Mouse (Mus musculus): ENCODE measurements around the gene Clstn1.
A peak's percentile ranks its signal among the peaks of the same experiment; 100 is the strongest.
"Not testable (repeated sequence)": the region's sequence is repeated elsewhere in the genome, so short reads cannot be mapped to it uniquely, and the experiment has no call there.

Clstn1 gene

DNA sequence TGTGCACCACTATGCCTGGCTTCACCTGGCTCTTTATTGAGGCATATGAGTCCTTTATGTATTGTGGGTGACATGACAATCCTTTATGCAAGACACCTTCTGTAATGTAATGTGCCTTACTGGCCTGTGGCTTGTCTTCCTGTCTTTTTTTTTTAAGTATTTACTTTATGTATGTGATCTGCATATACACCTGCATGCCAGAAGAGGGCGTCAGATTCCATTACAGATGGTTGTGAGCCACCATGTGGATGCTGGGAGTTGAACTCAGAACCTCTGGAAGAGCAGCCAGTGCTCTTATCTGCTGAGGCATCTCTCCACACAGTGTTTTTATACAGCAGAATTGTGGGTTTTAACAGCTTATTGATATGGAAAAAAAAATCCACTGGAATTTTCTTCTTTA is 17.6 kb downstream of the Clstn1 start:
- no peak for DNase-seq

DNA sequence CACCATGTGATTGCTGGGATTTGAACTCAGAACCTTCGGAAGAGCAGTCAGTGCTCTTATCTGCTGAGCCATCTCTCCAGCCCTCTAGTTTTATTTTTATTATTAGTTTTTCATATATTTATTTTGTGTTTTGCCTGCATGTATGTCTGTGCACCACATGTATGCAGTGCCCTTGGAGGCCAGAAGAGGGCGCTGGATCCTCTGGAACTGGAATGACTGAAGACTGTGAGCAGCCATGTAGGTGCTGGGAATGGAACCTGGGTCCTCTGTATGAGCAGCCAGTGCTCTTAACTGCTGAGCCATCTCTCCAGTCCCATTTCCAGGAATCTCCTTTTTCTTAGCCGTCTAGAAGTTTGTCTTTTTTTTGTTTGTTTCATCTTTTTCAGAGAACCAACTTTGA is 18.2 kb downstream of the Clstn1 start:
- no peak for DNase-seq

DNA sequence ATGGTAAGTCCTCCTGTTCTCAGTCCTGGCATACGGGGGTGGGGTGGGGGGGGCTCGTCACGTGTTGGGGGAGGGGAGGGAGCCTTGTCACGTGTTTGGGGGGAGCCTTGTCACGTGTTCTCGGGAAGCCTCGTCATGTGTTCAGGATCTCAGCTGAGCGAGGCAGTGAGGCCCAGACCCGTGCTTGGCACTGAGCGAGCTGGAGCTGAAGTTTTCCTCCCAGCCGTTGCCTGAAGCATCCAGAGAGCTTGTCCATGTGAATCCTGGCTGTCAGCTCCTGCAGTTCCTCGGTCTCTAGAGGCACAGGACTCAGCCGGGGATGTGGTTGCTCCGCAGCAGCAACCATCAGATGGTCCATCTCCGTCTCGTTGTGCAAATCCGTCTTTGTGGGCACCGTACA is 19.8 kb downstream of the Clstn1 start:
- no peak for DNase-seq

DNA sequence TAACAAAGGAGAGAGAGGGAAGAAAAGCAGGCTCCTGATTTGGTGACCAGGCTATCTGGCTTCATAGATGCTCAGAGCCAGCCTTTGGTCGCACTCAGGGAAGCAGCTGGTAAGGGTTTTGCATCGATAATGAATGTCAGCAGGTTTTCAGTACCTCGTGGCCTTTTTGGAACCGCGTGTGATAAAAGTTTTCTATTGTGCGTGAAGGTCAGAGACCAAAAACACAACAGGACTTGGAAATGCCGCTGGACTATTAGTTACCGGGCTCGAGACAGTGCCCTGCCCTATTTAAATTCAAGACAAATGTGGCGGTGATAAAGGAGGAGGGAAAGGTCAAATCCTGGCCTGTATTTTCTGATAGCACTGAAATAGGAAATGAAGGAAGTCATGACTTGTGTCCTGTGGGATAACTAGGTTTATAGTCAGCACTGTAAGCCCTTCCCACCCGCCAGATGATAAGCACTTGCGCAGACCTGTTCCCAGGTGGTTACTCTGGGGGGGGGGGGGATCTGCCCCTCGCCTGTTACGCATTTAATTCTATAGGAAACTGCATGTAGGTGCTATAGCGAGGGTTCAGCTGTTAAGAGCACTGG is 20.6 kb downstream of the Clstn1 start:
- DNase-seq = no peak

DNA sequence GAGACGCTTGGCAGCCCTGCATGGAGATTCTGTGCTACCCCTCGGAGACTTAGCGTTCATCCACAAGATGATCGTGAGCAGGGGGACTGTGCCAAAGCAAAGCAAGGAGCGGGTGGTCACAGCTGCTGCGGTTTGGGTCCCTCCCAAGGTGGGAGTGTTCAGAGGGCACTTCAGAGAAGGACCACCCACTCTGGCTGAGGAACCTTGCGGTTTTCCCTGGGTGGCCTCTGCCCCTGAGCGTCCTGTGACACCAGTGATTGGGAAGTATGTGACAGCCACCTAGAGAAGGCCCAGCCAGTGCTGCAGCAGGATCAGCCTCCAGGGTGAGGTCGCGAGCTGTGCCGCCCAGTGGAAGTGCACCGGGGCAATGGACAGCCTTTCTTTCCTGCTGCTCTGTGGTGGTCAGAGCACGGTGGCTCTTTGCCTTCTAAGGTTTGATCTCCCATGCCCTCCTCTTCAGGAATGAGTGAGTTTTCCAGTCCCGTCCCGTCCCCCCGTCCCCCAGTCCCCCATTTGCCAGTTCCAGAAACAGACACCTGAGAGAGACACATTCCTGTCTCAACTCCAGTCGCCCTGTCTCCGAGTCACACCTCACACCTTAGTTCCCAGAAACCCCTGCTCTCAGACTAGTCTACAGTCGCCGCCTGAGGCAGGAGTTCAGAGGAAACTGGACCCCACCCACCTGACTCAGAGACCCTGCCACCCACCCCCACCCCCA is 21.5 kb downstream of the Clstn1 start:
- no peak for DNase-seq

DNA sequence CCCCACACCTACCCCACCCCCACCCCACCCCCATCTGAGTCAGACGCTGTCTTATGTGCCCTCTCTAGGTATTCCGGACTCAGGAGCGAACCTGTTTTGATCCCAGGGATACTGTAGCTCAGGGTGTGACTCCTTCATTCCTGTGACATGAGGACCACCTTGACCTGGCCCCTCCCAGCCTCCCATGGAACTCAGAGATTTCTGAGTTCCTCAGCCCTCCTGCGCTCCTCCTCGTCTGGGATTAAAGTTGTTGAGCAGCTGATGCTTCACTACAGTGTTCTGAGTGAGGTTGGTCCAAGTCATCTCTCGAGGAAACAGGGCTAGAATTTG is 22.0 kb downstream of the Clstn1 start:
- DNase-seq = no peak

DNA sequence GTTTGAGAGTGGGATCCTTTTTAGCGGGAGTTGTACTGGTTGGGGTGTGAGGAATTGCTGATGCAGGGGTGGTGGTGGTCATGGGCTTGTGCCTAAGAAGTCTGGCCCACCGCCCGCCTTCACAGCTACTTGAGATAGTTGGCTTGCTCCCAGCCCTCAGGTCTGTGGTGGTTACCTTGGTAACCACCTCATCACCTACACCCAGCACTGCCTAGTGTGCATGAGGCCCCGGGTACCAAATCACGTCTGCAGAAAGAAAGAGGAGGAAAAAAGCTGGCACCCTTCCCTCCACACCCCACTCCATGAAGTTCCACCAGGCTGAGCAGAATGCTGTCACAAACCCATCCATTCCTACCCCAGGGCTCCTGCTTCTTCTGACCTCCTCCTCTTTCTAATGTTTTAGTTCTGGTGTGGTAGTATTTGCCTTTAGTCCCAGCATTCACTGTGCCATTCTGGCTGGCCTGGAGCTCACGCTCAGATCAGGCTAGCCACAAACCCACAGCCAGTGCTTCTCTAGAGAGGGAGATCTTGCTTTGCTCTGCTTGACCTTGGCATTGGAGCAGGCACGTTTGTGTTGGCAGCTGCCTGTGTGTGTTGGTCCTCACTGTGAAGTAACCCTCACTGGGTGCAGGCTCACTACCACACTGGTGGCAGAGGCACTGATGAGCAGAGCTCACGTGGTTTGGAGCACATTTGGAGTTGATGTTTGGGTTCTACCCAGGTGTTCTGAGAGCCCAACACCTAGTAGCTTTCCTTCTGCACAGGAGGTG is 23.2 kb downstream of the Clstn1 start:
- no peak for DNase-seq

DNA sequence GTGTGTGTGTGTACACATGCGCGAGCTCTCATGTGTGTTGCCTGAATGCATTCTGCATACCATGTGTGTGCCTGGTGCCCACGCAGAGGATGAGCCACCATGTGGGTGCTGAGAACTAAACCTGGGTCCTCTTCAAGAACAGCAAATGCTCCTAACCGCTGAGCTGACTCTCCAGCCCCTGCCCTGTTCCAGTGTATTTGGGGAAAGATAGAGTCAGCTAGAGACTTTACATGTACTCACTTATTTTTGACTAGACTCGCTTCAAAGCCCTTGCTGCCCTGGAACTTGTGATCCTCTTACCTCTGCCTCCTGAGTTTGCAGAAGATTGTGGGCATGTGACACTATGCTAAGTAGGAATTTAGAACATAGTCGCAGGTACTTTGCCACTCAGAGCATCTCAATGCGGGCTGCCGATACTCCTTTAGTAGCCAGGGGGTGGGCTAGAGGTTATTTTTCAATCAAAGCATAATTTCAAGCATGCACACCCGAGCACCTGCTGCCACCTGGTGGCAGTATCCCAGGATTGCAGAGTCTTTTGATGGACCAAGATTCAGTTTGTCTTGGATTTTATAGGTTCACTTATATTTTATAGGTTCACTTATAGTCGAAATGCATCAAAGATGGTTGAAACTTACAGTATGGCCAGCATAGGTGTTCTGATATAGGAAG is 25.2 kb downstream of the Clstn1 start:
- DNase-seq = peak; percentile 51

DNA sequence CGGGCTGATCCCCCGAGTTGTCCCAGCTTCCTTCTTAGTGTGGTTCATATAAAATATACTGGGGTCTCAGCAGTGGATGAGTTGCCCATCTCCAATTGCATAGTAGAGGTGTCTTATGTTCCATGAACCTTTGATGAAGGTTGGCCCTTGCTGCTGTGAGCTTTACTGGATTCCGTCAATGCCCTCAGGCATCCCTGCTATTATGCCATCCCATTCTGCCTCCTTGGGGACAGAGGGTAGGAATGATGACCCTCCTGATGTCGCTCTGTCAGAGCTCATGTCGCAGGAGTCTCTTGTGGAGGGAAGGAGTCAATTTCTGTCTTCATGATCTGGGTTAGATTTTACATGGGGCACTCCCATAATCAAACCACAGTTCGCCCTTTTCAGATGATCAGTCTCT is 27.2 kb downstream of the Clstn1 start:
- DNase-seq = not testable (repeated sequence)

DNA sequence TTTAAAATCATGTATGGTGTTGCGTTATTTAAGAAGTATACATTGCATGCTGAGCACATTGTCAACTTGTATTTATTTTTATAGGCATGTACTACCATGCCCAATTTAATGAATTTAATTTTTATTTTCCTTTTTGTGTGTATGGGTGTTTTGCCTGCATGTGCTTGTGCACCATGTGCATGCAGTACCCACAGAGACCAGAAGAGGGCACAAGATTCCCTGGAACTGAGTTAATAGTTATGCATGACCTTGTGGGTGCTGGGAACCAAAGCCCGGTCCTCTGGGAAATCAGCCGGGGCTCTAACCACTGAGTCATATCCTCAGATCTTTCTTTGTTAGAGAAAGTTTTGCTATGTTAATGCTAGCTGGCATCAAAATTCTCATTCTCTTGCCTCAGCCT is 28.6 kb downstream of the Clstn1 start:
- no peak for DNase-seq

DNA sequence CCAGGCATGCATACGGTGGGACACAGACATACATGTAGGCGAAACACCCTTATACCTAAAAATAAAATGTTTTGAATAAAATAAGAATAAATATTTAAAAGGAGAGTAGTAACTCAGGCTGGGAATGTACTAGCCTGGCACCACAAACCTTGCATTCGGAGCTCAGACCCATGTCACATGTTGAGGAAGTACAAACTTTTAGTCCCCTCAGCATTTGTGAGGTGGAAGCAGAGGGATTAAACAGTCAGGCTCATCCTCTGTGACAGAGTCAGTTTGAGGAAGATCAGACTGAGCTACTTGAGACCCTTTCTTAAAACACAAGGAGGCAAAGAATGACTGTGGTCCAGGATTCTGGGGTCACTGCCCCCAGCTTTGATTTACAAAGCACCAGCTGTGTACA is 30.7 kb downstream of the Clstn1 start:
- DNase-seq = not testable (repeated sequence)

DNA sequence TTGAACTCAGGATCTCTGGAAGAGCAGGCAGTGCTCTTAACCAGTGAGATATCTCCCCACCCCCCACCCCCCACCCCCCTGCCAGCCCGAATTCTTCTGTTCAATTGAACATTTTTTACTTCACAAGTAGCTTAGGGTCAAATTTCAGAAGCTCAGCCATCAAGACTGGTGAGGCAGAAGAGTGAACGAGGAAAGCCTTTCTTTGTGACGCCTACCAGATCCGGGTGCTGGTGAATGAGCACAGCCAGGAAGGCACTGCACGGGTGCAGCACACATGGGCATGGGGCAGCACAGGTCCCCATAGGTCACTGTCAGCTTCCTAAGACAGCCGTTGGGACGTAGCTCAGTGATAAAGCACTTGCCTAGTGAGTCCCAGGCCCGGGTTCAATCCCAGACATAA is 33.7 kb downstream of the Clstn1 start:
- no peak for DNase-seq

DNA sequence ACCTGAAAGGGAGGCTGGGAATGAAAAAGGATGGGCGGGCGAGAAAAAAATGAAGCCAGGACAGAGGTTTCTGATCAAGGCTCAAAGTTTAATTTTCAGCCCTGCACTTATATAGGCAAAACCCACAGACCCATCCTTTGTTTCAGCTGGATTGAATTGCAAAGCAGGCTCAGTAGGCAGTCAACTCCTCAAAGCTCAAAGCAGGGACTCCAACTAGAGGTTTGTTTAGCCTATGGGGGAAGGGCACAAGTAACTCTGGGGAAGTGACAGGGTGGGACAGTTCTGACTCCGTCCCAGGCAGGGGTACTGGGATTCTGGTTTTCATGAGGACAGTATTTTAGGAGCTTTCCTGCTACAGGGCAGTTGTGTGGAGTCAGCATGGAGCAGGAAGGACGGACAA is 35.0 kb downstream of the Clstn1 start:
- DNase-seq = no peak

DNA sequence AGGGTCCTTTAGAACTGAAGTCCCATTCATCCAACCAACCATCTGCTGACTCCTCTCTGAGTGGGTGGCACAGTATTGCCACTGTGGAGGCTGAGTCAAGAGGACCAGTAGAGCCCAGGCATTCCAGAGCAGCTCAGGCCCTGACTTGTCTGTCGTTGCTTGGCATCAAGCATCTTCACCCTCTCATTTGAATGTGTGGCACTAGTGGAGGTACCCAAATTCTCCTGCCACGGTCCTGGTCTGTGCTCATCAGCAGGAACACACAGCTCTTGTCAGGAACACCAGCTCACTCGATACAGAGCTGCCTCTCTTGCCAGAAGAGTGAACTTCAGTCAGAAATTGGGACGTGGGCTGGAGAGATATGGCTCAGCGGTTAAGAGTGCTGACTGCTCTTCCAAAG is 37.4 kb downstream of the Clstn1 start:
- no peak for DNase-seq

DNA sequence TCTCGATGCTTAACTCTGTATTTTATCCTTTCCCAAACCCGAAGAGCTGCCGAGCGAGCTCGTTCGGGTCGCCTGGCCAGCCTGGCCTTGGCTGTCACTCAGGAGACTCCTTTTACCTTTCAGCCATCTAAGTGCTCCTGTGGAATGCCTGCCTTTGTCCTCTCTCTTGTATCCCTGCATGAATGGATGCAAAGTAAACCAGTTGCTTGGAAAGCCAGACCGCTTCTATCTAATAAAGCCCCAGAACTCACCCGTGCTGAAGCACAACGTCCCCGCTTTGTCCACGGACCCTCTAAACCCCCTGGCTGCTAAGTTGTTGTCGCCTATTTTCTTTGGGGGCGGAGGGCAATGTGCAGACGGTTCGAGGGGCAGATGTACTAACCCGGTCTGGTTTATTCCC is 40.5 kb downstream of the Clstn1 start:
- DNase-seq = no peak

DNA sequence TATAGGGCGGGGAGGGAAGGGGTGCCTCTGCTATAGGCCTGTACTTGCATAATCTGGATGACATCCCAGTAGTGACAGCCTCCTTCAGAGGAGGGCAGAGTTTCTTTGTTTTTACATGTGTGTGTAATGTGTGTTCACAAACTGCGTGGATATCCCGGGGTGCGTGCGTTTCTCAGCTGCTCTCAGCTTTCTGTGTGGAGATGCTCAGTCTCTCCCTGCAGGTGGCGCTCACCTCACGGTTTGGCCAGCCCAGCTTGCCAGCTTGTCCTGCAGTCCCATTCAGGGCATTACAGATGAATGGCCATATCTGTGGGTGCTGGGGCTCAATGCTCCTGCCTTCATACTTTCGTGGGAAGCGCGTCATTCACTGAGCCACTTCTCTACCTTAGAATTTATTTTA is 42.1 kb downstream of the Clstn1 start:
- DNase-seq = peak; percentile 50

DNA sequence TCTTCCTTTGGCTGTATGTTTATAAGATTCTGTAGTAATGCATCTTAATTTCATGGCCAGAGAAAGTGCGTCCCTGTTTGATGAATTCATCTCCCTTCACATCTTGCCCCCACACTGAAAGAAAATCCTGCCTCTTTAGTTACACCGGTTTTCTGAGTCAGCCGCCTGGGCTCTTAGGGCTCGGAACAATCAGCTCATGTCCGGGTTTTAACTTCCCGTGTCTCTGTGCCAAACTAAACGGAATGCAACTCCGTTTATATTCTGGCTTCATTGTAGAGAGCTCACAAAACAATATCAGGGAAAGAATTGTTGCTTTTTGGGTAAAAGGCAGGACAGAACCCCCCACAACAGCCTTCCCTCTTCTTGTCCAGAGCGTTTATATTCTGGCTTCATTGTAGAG is 42.5 kb downstream of the Clstn1 start:
- no peak for DNase-seq

DNA sequence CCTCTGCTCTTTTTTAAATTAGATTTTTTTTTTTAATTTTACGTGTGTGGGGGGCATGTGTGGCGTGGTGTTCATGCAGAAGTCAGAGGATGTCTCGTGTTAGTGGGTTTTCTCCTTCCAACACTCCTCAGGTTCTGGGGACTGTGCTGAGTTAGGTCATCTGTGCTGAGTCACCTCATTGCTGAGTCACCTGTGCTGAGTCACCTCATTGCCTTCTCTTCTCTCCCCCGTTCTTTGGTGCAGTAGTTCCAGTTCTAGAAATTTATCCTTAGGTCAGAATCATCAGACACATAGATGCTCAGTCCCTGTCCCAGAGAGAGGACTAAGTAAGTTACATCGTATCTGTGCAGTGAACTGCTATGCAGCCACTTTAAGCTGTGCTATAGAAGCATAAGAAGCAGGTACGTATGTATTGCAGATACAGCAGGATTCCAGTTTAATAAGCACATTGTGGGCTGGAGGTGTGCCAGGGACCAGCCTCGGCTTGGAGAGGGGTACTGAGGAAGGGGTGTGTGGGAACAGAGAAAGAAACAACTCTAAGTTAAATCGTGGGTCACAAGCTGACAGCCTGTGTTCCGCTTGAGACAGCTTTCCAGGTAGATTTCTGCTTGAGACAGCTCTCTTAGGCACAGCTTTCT is 46.5 kb downstream of the Clstn1 start:
- DNase-seq = no peak

DNA sequence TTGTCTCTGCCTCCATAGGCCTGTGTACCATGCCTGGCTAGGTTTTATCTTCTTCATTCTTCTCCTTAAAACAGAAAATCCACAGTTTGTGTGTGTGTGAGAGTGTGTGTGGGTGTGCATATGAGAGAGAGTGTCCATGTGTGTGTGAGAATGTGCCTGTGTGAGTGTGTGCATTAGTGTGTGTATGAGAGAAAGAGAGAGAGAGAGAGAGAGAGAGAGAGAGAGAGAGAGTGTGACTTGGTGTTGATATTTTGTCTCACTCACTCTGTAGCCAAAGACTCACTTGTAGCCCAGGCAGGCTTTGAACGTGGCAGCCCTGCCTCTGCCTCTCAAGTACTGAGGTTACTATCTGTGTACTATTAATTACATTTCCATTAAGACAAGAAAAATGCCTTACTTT is 47.9 kb downstream of the Clstn1 start:
- no peak for DNase-seq

DNA sequence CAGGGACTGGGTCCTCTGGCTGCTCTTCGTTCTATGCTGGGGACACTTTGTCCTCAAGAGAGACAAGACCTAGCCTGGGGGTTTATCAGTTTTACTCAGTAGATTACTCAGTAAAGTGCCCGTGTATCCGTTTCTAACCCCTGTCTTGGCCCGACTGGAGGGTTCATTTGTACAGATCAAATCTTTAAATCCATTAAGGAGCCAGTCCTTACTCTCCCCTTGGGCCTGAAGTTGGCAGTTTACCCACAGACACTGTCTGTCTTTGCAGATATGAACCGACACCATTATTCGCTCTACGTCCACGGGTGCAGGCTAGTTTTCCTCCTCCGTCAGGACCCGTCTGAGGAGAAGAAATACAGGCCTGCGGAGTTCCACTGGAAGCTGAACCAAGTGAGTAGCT is 48.7 kb downstream of the Clstn1 start:
- DNase-seq = no peak

DNA sequence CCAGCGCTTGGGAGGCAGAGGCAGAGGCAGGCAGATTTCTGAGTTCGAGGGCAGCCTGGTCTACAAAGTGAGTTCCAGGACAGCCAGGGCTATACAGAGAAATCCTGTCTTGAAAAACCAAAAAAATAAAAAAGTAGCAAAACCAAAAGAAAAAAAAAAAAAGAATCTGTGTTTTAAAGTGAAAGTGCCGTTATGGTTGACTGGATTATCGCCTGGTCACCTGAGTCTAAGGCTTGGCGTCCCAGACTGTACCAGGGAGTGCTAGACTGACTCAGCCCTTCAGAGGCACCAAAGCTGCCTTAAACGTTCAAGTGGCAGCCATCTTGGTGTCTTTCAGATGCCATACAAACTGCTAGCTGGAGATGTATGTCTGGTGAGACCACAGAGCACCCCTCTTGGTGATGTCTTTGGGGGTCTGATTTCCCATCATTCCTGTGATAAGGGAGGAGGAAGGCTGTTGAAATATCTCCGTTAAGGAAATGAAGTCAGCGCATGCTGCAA is 49.7 kb downstream of the Clstn1 start:
- no peak for DNase-seq

DNA sequence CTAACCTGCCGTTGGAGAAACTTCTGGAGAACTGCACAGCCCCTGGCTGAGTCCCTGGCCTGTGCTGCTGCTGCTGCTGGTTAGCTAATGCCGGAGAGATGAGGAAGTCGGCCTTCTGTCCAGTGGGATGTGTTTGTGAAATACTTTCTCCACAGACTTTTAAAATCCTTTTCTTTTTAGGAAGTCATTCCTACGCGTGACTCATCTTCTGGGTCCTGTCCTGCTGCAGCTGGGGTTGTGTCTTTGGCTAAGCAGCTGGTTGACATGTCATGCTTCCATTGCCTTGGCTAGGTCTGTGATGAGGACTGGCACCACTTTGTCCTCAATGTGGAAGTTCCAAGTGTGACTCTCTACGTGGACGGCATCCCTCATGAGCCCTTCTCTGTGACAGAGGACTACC is 51.7 kb downstream of the Clstn1 start:
- no peak for DNase-seq

DNA sequence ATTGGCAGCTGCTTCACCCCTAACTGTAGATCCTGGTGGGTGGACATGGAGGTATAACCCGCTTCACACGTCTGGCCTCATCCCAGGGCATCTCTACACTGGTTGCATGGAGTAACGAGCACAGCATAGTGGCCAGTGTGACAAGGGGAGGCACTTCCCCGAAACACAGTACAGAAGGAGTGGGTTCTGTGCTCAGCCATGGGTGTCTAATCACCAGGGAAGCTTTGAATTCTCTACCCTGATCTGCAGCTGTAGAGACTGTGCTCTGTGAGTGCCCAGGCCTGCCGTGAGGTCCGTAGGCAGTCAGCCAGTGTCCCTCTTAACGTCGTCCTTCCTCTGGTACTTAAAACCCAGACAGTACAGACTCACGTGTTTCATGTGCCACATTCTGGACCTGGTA is 54.6 kb downstream of the Clstn1 start:
- DNase-seq = no peak

Data from thymus, postnatal 25 days (tissue).